Mouse (Mus musculus) embryo, embryonic 9.5 days (tissue): ENCODE measurements around the gene Nup188.

Experiments
- DNase-seq: peaks from one replicate; pipeline ENCODE4 v3.0.0-alpha.2; 2017; ENCODE audit errors: extremely low spot score

The Nup188 gene

DNA sequence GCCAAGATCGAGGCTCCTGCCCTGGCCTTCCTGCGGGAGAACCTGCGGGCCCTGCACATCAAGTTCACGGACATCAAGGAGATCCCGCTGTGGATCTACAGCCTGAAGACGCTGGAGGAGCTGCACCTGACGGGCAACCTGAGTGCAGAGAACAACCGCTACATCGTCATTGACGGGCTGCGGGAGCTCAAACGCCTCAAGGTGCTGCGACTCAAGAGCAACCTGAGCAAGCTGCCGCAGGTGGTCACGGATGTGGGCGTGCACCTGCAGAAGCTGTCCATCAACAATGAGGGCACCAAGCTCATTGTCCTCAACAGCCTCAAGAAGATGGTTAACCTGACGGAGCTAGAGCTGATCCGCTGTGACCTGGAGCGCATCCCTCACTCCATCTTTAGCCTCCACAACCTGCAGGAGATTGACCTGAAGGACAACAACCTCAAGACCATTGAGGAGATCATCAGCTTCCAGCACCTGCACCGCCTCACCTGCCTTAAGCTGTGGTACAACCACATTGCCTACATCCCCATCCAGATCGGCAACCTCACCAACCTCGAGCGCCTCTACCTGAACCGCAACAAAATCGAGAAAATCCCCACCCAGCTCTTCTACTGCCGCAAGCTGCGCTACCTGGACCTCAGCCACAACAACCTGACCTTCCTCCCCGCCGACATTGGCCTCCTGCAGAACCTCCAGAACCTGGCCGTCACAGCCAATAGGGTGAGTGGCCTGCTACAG, 29.4 kb upstream of the Nup188 start:
- no peak for DNase-seq

DNA sequence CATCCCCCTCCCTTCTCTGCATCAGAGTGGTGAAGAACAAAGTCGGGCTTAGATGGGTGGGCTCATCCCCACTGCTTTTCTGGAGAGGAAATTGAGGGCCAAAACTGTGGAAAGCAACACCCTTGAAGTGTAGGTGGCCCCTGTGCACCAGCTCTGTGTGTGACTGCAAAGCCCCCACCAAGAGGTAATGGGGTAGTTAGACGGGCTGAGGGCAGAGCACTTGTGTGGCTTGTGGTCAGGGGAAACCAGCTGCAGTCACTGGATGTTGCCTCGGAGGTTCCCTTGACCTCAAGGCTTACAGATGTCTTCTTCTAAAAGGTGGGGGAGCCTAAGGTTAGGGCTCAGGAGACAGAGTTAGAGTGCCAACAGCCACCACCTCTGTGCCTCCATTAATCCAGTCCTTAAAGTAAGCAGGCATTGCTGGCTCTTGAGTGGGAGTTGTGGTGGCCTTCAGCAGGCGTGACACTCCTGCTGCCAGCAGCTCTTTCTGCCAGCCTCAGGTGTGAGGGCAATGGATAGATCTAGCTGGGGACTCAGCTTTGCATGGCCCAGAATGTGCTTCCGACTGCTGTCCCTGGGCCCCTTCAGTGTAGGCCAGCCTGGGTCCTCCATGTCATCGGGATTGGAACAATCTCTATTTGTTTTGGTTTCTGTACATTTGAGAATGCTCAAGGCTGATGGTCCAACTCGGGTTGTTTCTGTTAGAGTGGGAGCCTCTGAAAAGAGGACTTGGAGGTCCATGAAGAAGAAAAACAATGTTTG, 28.3 kb upstream of the Nup188 start:
- no peak for DNase-seq

DNA sequence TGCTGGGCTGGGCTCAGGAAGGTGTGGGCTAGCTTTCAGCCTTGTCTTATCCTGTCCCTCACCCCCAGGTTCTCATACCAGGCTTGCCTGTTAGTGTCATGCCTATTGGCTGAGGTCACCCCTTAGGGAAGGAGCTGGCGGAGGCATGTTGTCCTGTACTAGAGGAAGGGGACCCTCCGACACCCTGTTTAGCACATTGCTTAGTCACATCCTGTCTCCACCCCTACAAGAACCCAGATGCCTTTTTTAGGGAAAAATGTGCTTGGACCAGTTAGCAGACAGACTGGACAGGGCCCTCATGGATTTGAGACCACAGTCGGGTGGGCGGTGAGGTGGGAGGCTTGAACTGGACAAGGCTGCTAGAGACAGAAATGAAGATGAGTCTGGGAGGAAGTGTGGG, 27.6 kb upstream of the Nup188 start:
- no peak for DNase-seq

DNA sequence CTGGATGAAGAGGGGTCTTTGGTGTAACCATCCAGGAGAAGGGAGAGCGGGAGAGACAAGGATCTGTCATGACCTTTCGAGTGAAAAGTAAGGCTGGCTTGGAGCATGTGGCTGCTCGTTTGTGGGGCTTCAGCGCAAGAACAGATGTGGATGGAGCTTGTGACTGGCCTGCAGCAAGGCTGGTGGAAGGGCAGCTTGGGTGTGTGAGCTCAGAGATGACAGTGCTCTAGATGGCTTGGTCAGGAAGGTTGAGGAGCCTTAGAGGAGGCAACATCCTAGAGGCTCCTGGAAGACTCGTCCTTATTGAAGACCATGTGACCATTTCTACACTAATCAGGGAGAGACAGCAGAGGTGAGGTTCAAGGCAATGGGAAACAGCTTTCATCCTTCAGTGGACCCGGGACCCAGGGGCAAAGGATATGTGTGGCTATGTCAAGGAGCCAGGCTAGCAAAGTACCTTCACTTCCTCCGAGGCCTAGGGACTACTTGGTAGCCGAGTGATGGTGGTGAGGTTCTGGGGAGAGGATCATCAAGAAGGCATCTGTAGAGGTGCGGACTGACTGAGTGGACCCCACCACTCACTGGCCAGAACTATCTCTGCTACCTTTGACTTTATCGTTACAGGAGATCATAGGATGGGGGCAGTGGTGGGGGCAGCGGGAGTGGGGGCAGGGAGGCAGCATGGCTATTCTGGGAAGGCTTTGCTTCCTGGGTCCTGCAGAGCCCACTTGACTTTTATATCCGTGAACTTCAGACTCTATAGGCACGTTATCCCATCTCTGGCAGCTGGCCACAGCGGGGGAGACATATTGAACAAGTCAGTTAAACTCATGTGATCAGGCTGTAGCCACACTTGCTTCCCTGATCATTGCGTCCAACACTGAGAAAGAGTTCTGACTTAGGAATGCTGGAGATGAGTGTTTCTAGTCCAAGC, 26.8 kb upstream of the Nup188 start:
- no peak for DNase-seq

DNA sequence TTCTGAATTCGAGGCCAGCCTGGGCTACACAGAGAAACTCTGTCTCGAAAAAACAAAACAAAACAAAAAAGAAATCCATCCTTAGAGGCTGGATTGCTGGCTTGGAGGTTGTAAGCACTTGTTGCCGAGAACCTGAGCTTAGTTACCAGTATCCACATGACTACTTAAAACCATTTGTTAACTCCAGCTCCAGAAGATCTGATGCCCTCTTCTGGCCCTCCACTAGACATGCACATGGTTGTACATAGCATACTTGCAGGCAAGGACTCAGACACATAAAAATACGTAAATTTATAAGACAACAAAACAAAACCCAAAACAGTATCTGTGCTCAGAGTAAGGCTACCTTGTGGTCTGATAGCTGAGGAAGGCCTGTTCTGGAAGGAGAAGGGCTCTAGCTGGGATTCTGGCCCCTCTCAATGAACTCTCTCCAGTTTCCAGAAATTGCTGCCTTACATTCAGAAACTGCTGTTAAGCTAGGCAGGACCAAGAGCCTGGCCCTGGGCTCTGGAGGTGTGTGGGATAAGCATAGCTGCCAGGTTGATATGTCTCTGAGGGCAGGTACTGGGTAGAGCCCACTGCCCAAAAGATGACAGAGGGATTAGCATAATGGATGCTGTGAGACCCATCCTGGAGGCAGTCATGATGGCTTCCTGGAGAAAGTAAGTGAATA, 25.0 kb upstream of the Nup188 start:
- DNase-seq: no peak

DNA sequence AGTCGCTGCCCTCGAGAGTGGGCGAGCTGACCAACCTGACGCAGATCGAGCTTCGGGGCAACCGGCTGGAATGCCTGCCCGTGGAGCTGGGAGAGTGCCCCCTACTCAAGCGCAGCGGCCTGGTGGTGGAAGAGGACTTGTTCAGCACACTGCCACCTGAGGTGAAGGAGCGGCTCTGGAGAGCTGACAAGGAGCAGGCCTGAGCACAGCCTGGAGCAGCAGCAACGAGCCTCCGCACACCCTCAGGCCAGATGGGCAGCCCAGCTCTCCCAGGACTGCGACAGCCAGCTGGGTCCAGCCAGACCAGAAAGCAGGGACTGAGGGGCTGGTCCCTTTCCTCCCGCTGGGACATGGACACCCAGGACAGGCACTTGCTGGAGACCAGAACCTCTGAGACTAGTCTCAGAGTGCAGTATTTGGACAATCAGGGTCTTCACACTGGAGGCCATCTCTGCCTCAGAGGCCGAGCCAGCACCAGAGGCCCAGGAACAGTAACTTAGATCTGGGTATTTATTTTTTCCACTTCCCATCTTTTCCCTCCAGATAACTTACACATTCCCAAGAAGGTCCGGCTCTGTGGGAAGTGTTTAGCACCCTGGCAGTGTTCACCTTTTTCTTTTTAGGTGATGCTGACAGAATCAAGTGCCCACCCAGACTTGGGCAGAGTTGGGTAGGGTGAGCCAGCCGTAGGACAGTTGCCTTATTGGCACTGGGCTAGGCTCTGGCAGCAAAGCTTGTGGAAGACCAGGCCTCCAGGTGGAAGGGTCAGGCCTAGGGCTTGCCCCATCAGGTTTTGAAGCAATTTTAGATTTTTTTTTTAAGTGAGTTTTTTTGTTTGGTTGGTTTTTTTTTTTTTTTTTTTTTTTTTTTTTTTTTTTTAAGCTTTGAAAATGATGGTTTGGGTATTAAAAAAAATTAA, 24.0 kb upstream of the Nup188 start:
- DNase-seq: no peak

DNA sequence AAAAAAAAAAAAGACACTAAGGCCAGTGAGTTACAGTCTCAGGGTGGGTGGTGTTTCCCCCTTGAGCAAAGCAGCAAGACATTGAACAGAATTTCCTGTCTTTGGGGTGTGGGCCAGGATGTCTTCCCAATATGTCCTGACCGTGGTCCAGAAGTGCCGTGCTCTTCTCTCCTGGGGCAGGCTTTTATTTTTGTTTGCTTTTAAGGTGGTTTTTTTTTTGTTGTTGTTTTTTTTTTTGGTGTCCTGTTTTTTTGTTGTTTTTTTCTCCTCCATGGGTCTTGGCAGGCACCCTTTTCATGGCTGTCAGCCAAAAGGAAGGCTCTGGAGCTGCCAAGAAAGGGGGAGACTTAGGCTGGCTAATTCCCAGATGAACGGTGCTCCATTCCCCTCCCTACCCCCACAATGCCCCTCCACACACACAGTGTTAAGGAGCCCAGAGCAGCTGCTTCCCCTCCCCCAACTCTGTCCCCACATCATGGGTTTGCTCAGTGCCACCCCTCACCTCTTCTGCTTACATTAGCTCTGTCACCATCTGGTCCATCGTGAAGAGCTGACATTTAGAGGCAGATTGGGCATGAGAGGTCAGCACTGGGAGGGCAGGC, 23.3 kb upstream of the Nup188 start:
- DNase-seq: no peak

DNA sequence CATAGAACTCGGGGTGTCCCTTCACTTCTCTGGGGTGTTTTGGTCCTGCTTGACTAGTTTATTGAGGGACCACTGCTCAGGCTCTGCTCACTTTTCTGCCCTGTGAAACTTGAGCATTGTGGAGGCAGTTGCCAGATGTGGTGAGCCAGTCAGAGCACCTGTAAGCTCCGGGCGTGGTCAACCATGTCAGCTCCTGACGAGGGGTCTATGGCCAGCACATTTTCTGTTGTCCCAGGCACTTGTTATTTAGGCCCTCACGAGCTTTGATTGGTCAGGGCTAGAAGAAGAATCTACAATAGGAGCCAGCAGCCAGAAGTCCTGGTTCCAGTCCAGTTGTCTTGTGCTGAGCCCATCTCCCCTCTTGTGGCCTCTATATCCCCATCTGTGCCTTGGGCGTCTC, 22.4 kb upstream of the Nup188 start:
- DNase-seq: no peak

DNA sequence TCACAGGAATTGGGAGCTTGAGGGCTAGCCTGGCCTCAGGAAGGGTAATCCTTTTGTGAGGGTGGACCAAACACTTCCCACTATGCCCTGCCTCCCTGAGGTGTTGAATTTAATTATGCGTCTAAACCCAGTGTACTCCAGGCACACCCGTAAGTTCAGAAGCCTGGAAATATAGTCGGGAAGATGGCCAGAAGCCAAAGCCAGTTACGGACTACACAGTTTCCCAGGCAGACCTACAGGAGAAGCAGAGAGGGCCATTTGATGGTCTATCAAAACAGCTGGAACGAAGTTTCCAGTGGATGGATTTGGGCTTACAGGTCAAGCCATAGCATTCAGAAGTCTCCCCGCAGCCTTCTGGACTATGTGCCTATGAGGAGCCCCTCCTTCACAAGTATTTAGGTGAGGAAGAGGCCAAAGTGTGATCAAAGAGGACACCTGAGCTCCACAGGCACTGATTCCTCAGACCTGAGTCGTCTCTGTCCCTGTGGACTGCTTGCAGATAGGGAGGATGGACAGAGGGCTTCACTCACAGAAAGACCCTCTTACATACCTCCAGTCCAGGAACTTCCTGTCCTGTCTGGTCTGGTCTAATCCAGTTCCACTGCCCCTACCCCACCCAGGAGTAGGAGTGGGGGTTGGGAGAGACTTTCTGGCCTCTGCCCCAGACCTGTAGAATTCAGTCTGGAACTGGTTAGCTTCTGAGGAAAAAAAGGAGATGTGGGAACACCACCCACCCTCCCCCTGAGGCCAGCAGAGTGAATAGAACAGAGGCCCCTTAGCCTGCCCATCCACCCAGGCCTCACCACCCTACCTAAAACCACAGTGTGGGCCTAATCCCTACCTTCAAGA, 21.3 kb upstream of the Nup188 start:
- DNase-seq: no peak

DNA sequence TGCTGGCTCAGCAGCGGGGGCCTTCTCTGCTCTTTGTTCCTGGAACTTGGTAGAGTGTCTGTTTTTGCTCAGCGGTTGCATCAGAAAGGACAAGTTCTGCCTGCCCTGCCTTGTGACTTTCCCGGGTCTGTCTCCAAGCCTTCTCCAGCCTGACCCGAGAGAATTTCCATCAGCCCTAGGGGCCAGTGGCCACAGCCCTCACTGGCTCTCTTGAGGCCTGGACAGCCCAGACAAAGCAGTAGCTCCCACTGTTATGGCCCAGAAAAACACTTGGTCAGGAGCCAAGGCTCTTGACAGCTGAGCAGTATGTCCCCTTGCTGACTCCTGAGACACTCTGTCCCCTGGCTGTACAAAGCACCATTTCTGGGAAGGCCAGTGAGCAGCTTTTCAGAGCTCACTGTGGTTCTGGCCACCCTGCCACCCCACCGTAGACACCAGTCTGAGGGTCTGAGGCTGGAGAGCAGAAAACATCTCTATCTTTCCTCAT, 20.4 kb upstream of the Nup188 start, which contains the start of gene Phyhd1:
TSS of gene Phyhd1 (plus strand) at position 437 of the 487 bp plus-strand sequence.
- DNase-seq: no peak

DNA sequence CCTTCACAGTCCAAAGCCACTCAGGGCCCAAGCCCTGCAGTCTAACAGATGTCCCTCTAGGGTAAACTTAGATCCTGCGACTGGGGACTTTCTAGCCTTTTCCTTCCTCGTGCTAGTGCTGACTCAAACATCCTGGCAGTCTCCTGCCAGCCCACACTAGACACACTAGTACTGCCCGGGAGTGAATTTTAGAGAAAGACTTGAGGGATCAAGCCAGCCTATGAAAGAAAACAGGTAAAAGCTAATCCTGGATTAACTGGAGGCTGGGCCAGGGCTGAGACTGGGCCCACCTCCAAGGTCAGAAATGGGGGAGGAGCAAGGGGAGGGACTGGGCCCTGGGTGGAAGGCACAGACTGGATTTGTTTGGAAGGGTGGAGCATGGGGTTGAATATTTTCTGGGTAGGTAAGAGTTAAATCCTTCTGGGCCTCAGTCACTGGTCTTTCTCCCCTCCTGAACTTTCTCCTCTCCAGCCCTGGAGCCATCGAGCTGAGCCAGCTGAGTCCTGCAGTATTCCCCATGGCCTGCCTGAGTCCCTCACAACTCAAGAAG, 19.7 kb upstream of the Nup188 start:
- DNase-seq: peak; percentile 45

DNA sequence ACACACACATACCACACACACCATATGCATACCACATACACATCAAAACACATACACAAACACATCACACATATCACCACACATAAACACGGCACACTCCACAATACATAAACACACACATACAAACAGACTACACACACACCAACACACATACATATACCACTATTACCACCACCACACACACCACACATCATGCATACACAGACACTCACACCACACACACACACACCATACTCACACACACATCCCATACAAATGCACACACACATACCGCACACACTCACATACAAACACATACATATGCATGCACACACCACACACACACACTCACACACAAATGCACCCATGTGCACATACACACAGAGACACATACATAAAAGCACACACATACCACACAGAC, 18.7 kb upstream of the Nup188 start:
- no peak for DNase-seq

DNA sequence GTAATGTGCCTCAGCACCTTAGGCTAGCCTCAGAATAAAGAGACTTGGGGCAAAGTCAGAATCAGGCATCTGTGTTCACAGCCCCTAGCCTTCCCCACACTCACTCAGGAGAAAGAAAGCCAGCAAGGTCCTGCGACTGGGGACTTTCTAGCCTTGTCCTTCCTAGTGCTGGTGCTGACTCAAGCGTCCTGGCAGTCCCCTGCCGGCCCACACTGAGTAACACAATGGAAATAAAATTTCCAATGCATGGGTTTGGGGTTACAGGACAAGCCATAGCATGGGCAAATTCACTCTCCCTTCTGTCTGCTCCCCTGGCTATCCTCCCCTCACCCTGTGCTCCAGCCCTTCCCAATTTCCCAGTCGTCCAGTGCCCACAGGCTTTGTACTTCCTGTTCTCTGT, 17.8 kb upstream of the Nup188 start:
- no peak for DNase-seq

DNA sequence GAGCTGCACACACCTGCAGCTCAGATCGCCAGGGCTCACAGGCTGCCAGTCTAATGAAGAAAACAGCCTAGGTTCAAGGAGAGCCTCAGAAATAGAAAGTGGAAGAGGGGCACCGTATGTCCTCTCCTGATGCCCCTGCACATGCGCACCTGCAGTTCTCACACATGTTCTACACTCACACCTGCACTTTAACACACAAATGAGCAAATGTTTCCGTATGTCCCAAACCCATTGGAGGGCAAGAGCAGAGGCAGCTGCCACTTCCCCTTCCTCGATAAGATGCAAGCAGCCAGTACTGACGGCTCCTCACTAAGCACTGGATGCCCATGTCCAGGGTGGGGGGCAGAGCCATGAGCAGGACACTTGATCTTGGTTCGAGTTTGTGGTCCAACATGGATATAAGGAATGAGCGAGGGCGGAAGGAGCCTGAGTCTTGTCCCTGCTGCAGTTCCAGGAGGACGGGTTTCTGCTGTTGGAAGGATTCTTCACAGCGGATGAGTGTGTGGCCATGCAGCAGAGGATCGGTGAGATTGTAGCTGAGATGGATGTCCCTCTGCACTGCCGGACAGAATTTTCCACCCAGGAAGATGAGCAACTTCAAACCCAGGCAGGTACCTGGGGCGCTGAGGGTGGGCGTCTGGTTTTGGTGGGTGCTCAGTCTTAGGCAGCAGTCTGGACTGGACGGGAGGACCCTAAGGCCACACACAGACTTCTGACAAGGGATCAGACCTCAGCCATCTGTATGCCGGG, 16.8 kb upstream of the Nup188 start:
- no peak for DNase-seq

DNA sequence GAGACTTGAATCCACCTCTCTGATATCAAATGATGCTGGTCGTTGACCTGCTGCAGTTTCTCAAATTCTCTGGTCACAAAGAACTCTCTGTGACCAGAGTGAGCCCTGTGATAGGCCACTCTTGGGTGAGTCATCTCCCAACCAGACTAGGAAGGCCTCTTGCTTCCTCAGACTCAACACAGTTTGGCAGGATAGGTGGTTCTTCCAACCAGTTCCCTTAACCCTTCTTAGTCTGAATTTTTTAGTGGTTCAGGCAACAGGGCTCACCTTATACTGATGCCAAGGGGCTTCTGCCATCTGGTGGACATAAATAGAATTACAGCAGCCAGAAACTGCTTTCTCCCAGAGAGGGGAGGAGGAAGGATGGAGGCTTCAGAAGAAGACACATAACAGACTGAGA, 16.1 kb upstream of the Nup188 start:
- DNase-seq: peak; percentile 57

DNA sequence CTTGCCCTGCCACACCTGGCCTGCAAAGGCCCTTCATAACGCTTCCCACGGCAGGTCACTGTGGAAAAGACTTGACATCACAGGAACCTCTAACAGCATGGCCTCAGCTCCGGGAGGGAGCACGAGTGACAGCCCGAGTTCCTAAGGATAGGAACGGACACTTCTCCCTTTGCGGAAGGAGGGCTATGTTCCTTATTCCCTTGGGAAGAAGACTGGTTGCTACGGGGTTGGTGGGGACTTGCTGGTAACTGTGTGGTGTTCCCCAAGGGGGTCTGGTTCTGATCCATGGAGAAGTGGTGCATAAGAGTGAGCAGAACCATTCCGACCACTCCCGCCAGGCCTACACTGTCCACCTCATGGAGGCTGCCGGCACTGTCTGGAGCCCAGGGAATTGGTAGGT, 5.5 kb upstream of the Nup188 start, which contains the start of gene Gm28038:
TSS of gene Gm28038 (plus strand) at position 301 of the 400 bp plus-strand sequence.
- DNase-seq: no peak

DNA sequence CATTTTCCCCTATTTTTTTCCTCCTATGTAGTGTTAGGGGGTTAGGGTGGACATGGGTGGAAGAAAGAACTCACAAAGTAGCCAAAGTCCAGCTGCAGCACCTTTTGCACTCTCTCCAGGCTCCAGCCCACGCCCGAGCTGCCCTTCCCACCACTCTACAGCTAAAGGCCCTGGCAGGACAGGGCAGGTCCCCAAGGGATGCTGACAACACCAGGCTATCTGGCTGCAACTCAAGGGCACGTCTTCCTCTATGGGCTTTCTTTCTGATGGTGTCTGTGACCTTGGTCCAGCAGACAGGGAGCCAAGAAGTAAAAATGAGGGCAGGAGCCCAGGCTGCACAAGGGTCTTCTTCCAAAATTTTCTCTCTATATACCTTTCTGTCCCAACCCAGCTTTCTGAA, 4.5 kb upstream of the Nup188 start:
- no peak for DNase-seq

DNA sequence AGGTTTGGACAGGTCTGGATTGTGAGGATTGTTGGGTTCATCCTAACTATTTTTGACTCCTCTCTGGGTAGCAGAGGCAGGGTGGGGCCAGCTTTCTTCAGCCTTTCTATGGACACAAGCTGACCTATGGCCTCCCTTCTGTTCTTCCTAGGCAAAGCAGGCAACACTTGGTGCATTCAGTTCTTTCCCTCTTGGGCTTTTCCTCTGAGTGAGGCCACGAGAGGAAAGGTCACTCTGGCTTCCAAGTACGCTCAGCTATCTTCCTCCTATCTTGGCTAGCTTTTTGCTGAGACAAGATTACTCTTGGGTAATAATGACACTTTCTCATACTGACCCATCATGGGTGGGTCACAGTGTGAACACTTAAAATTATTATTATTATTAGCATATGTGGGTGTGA, 3.0 kb upstream of the Nup188 start:
- no peak for DNase-seq
